Mouse (Mus musculus): ENCODE results near the gene Kcnj1. TPM values are rescaled to one million over a fixed set of nuclear protein-coding genes. Genes with fewer than 3 reads are reported as not detected.

The Kcnj1 gene
- polyA plus RNA-seq, 1 experiment, result 0.32 TPM

- no peaks in the 10 kb centered on the region for H3K36me3 ChIP-seq (ENCODE audit: control insufficient read depth, insufficient read depth, low read length)
- peak overlapping the region; percentile 95 for H3K27ac ChIP-seq (ENCODE audit: insufficient read depth, low read length)
- 77% methylated on average over 9 of the region's 9 CpGs for WGBS
- no peak overlapping the region for H3K4me3 ChIP-seq (ENCODE audit: extremely low read depth, insufficient read depth, insufficient read length)
- H3K4me1 ChIP-seq (ENCODE audit: control insufficient read depth, insufficient read depth, insufficient read length), result peaks cover 52% of the 10 kb centered on the region
- no peak for DNase-seq (ENCODE audit: low read depth in 1 of 2, low spot score in 2 of 2)
- H3K27me3 ChIP-seq (ENCODE audit: control insufficient read depth, insufficient read depth, low read length), result no peaks in the 10 kb centered on the region
- TF ChIP-seq POLR2A (IDR thresholded peaks at IDR 0.05; ENCODE audit: low read depth, low read length) (no peak), CTCF (IDR thresholded peaks at IDR 0.05; ENCODE audit: extremely low read depth, insufficient read depth, insufficient read length, insufficient replicate concordance) (no peak)
Observed at GRCm38 (mm10) chr9:32391701-32392100, 19.4 kb downstream of the Kcnj1 start.

GRCm38 (mm10) chr9:32392716-32393115 lies 20.4 kb downstream of the Kcnj1 start:
- Histone ChIP-seq H3K36me3 (ENCODE audit: control insufficient read depth, insufficient read depth, low read length) (no peaks in the 10 kb centered on the region), H3K4me1 (ENCODE audit: control insufficient read depth, insufficient read depth, insufficient read length) (peaks cover 52% of the 10 kb centered on the region), H3K27ac (ENCODE audit: insufficient read depth, low read length) (peak overlapping the region; percentile 95), H3K27me3 (ENCODE audit: control insufficient read depth, insufficient read depth, low read length) (no peaks in the 10 kb centered on the region), H3K4me3 (ENCODE audit: extremely low read depth, insufficient read depth, insufficient read length) (no peak overlapping the region)
- TF ChIP-seq POLR2A (IDR thresholded peaks at IDR 0.05; ENCODE audit: low read depth, low read length) (no peak), CTCF (IDR thresholded peaks at IDR 0.05; ENCODE audit: extremely low read depth, insufficient read depth, insufficient read length, insufficient replicate concordance) (no peak)
- 40% methylated on average over 6 of the region's 6 CpGs for WGBS
- peak in 1 of 2 experiments; percentile 24 for DNase-seq (ENCODE audit: low read depth in 1 of 2, low spot score in 2 of 2)

- H3K27me3 ChIP-seq (ENCODE audit: control insufficient read depth, insufficient read depth, low read length), result no peaks in the 10 kb centered on the region
- H3K36me3 ChIP-seq (ENCODE audit: control insufficient read depth, insufficient read depth, low read length), result no peaks in the 10 kb centered on the region
- peak; percentile 57 to 77 for DNase-seq (ENCODE audit: low read depth in 1 of 2, low spot score in 2 of 2)
- TF ChIP-seq CTCF (IDR thresholded peaks at IDR 0.05; ENCODE audit: extremely low read depth, insufficient read depth, insufficient read length, insufficient replicate concordance), result no peak
- no peak for TF ChIP-seq POLR2A (IDR thresholded peaks at IDR 0.05; ENCODE audit: low read depth, low read length)
- 19% methylated on average over 4 of the region's 4 CpGs for WGBS
- H3K4me3 ChIP-seq (ENCODE audit: extremely low read depth, insufficient read depth, insufficient read length), result no peak overlapping the region
- H3K4me1 ChIP-seq (ENCODE audit: control insufficient read depth, insufficient read depth, insufficient read length), result peaks cover 54% of the 10 kb centered on the region
- H3K27ac ChIP-seq (ENCODE audit: insufficient read depth, low read length), result peak overlapping the region; percentile 95
Observed at GRCm38 (mm10) chr9:32394761-32395161, 22.5 kb downstream of the Kcnj1 start.

GRCm38 (mm10) chr9:32400212-32400611 lies 27.9 kb downstream of the Kcnj1 start:
- H3K36me3 ChIP-seq (ENCODE audit: control insufficient read depth, insufficient read depth, low read length), result no peaks in the 10 kb centered on the region
- DNase-seq (ENCODE audit: low read depth in 1 of 2, low spot score in 2 of 2), result no peak
- peak overlapping the region; percentile 43; the same call in 1 of the 2 replicates for H3K27ac ChIP-seq (ENCODE audit: insufficient read depth, low read length)
- H3K27me3 ChIP-seq (ENCODE audit: control insufficient read depth, insufficient read depth, low read length), result no peaks in the 10 kb centered on the region
- TF ChIP-seq POLR2A (IDR thresholded peaks at IDR 0.05; ENCODE audit: low read depth, low read length) (no peak), CTCF (IDR thresholded peaks at IDR 0.05; ENCODE audit: extremely low read depth, insufficient read depth, insufficient read length, insufficient replicate concordance) (no peak)
- H3K4me3 ChIP-seq (ENCODE audit: extremely low read depth, insufficient read depth, insufficient read length), result no peak overlapping the region
- 72% methylated on average over 2 of the region's 2 CpGs for WGBS
- H3K4me1 ChIP-seq (ENCODE audit: control insufficient read depth, insufficient read depth, insufficient read length), result peaks cover 21% of the 10 kb centered on the region; the same call in 1 of the 2 replicates

- no peaks in the 10 kb centered on the region for H3K36me3 ChIP-seq (ENCODE audit: control insufficient read depth, insufficient read depth, low read length)
- no peak for DNase-seq (ENCODE audit: low read depth in 1 of 2, low spot score in 2 of 2)
- TF ChIP-seq CTCF (IDR thresholded peaks at IDR 0.05; ENCODE audit: extremely low read depth, insufficient read depth, insufficient read length, insufficient replicate concordance) (no peak), POLR2A (IDR thresholded peaks at IDR 0.05; ENCODE audit: low read depth, low read length) (no peak)
- H3K27ac ChIP-seq (ENCODE audit: insufficient read depth, low read length), result no peak overlapping the region
- 49% methylated on average over 5 of the region's 5 CpGs for WGBS
- no peak overlapping the region for H3K4me3 ChIP-seq (ENCODE audit: extremely low read depth, insufficient read depth, insufficient read length)
- no peaks in the 10 kb centered on the region for H3K27me3 ChIP-seq (ENCODE audit: control insufficient read depth, insufficient read depth, low read length)
- peaks cover 19% of the 10 kb centered on the region; the same call in 1 of the 2 replicates for H3K4me1 ChIP-seq (ENCODE audit: control insufficient read depth, insufficient read depth, insufficient read length)
Observed at GRCm38 (mm10) chr9:32400662-32401161, 28.4 kb downstream of the Kcnj1 start.

GRCm38 (mm10) chr9:32405191-32405925 lies 33.1 kb downstream of the Kcnj1 start:
- H3K4me3 ChIP-seq (ENCODE audit: extremely low read depth, insufficient read depth, insufficient read length), result no peak overlapping the region
- H3K4me1 ChIP-seq (ENCODE audit: control insufficient read depth, insufficient read depth, insufficient read length), result peaks cover 23% of the 10 kb centered on the region
- WGBS, result 44% methylated on average over 11 of the region's 11 CpGs
- H3K36me3 ChIP-seq (ENCODE audit: control insufficient read depth, insufficient read depth, low read length), result no peaks in the 10 kb centered on the region
- H3K27me3 ChIP-seq (ENCODE audit: control insufficient read depth, insufficient read depth, low read length), result peaks cover 7% of the 10 kb centered on the region
- peak in 1 of 2 experiments; percentile 62 for DNase-seq (ENCODE audit: low read depth in 1 of 2, low spot score in 2 of 2)
- TF ChIP-seq POLR2A (IDR thresholded peaks at IDR 0.05; ENCODE audit: low read depth, low read length) (no peak), CTCF (IDR thresholded peaks at IDR 0.05; ENCODE audit: extremely low read depth, insufficient read depth, insufficient read length, insufficient replicate concordance) (peak; percentile 56; the same call in 1 of the 2 replicates)
- H3K27ac ChIP-seq (ENCODE audit: insufficient read depth, low read length), result 0 out of 2 replicates have a peak overlapping the region, but pooled peaks have one; percentile 1

GRCm38 (mm10) chr9:32408730-32409059 lies 36.4 kb downstream of the Kcnj1 start:
- H3K36me3 ChIP-seq (ENCODE audit: control insufficient read depth, insufficient read depth, low read length), result no peaks in the 10 kb centered on the region
- peak overlapping the region; percentile 61; the same call in 1 of the 2 replicates for H3K4me3 ChIP-seq (ENCODE audit: extremely low read depth, insufficient read depth, insufficient read length)
- H3K27ac ChIP-seq (ENCODE audit: insufficient read depth, low read length), result no peak overlapping the region
- WGBS, result 54% methylated on average over 8 of the region's 8 CpGs
- H3K27me3 ChIP-seq (ENCODE audit: control insufficient read depth, insufficient read depth, low read length), result peaks cover 7% of the 10 kb centered on the region
- TF ChIP-seq POLR2A (IDR thresholded peaks at IDR 0.05; ENCODE audit: low read depth, low read length), result no peak
- no peak for TF ChIP-seq CTCF (IDR thresholded peaks at IDR 0.05; ENCODE audit: extremely low read depth, insufficient read depth, insufficient read length, insufficient replicate concordance)
- no peak for DNase-seq (ENCODE audit: low read depth in 1 of 2, low spot score in 2 of 2)
- peaks cover 23% of the 10 kb centered on the region for H3K4me1 ChIP-seq (ENCODE audit: control insufficient read depth, insufficient read depth, insufficient read length)
